Mouse (Mus musculus): ENCODE results near the gene Ahnak2.

GRCm38 (mm10) chr12:112746808-112747605 lies 55.5 kb downstream of the Ahnak2 start:
- TF ChIP-seq POLR2A (IDR thresholded peaks at IDR 0.05; ENCODE audit: control insufficient read depth, extremely low read depth, insufficient read depth, low read length, poor library complexity) (no peak), CTCF (IDR thresholded peaks at IDR 0.05; ENCODE audit: borderline replicate concordance, control insufficient read depth, extremely low read depth, insufficient read depth, low read length, poor library complexity) (no peak)

Measured in thymus, adult 2 months (tissue).